Mouse (Mus musculus) stomach, embryonic 14.5 days (tissue): ENCODE data around the gene Mbnl1. TPM values are rescaled to one million over a fixed set of nuclear protein-coding genes. Genes with fewer than 3 reads are reported as not detected.
A peak's percentile ranks its signal among the peaks of the same experiment; 100 is the strongest.

Source experiments
- ATAC-seq: fragments of 200-750 bp; cut with Nextera tagmentation; 2 replicates; pipeline ENCODE4 v1.8.0; 2017; ENCODE audit warnings: low read depth, moderate TSS enrichment; ENCODE audit not compliant: insufficient number of reproducible peaks, insufficient read depth, low FRiP score
- H3K27ac ChIP-seq: fragments of 300-500 bp; sonication (generic); 2 replicates; pipeline ENCODE4 v1.5.1; 2014; ENCODE audit warnings: mild to moderate bottlenecking, low read length, moderate library complexity, mixed read lengths
- H3K27me3 ChIP-seq: fragments of 300-500 bp; sonication (generic); 2 replicates; pipeline ENCODE4 v1.6.1; 2014; ENCODE audit warnings: low read length, control low read depth, mixed read lengths; ENCODE audit not compliant: control insufficient read depth, insufficient read depth
- H3K36me3 ChIP-seq: fragments of 300-500 bp; sonication (generic); 2 replicates; pipeline ENCODE4 v1.6.1; 2014; ENCODE audit warnings: mild to moderate bottlenecking, control low read depth, low read length, moderate library complexity, mixed read lengths; ENCODE audit not compliant: control insufficient read depth, insufficient read depth
- H3K4me1 ChIP-seq: fragments of 300-500 bp; sonication (generic); 2 replicates; pipeline ENCODE4 v1.6.1; 2014; ENCODE audit warnings: low read length, control low read depth, mixed read lengths; ENCODE audit not compliant: control insufficient read depth, insufficient read depth
- H3K4me2 ChIP-seq: fragments of 300-500 bp; sonication (generic); replicated peaks from 2 replicates; pipeline ENCODE4 v1.6.1; 2014; ENCODE audit warnings: low read depth, low read length, control low read depth
- H3K4me3 ChIP-seq: fragments of 300-500 bp; sonication (generic); 2 replicates; pipeline ENCODE4 v1.5.1; 2014; ENCODE audit warnings: low read depth, low read length, control low read depth
- H3K9ac ChIP-seq: fragments of 300-500 bp; sonication (generic); replicated peaks from 2 replicates; pipeline ENCODE4 v1.6.1; 2014; ENCODE audit warnings: low read depth, mild to moderate bottlenecking, control low read depth, low read length, moderate library complexity, mixed read lengths
- H3K9me3 ChIP-seq: fragments of 300-500 bp; sonication (generic); 2 replicates; pipeline ENCODE4 v1.6.1; 2016; ENCODE audit warnings: low read depth, low read length, control low read depth; ENCODE audit not compliant: control insufficient read depth
- WGBS: fragments of 180-500 bp; shearing (Covaris S2); extraction: QIAGEN DNeasy Blood & Tissue Kit; methylation state at CpG from one replicate; pipeline ENCODE4 v1.1.7; 2014; 5-methylcytosine and 5-hydroxymethylcytosine counted together
- polyA plus RNA-seq: library from polyadenylated mRNA; unstranded; fragments of >200 nt; fragmentation: Nextera tagmentation; extraction: Ambion mirVana; gene quantifications from 2 replicates; pipeline ENCODE4 v1.2.1, GENCODE M21; 2014

The Mbnl1 gene
- polyA plus RNA-seq, 1 experiment from 2014 or later: 151 TPM

- Histone ChIP-seq H3K4me2 (no peak overlapping the region), H3K4me3 (no peak overlapping the region), H3K27me3 (no peaks in the 10 kb centered on the region), H3K9ac (no peak overlapping the region), H3K27ac (no peak overlapping the region), H3K36me3 (peaks cover 8% of the 10 kb centered on the region), H3K4me1 (no peaks in the 10 kb centered on the region), H3K9me3 (no peaks in the 10 kb centered on the region)
- no peak for ATAC-seq
- WGBS: 72% methylated on average over 7 of the region's 7 CpGs
Observed at GRCm38 (mm10) chr3:60615615-60616014, 143.0 kb downstream of the Mbnl1 start.

- H3K4me2 ChIP-seq: no peak overlapping the region
- WGBS: 83% methylated on average over 2 of the region's 2 CpGs
- ATAC-seq: no peak
- no peak overlapping the region for H3K9ac ChIP-seq
- no peak overlapping the region for H3K4me3 ChIP-seq
- H3K27ac ChIP-seq: no peak overlapping the region
- H3K9me3 ChIP-seq: no peaks in the 10 kb centered on the region
- H3K27me3 ChIP-seq: no peaks in the 10 kb centered on the region
- H3K36me3 ChIP-seq: peaks cover 8% of the 10 kb centered on the region
- no peaks in the 10 kb centered on the region for H3K4me1 ChIP-seq
Observed at GRCm38 (mm10) chr3:60616147-60616546, 143.5 kb downstream of the Mbnl1 start.

- Histone ChIP-seq H3K4me1 (no peaks in the 10 kb centered on the region), H3K4me3 (no peak overlapping the region), H3K4me2 (no peak overlapping the region), H3K9ac (no peak overlapping the region), H3K36me3 (peaks cover 8% of the 10 kb centered on the region), H3K27ac (no peak overlapping the region), H3K27me3 (no peaks in the 10 kb centered on the region), H3K9me3 (no peaks in the 10 kb centered on the region)
- WGBS: 78% methylated on average over 1 of the region's 1 CpGs
- ATAC-seq: peak; percentile 74; the same call in 1 of the 2 replicates
Observed at GRCm38 (mm10) chr3:60617643-60618042, 145.0 kb downstream of the Mbnl1 start.

GRCm38 (mm10) chr3:60620236-60620635 is 147.6 kb downstream of the Mbnl1 start:
- no peak overlapping the region for H3K27ac ChIP-seq
- H3K36me3 ChIP-seq: peaks cover 2% of the 10 kb centered on the region; the same call in 1 of the 2 replicates
- 70% methylated on average over 2 of the region's 2 CpGs for WGBS
- no peaks in the 10 kb centered on the region for H3K4me1 ChIP-seq
- no peak overlapping the region for H3K4me2 ChIP-seq
- no peak overlapping the region for H3K4me3 ChIP-seq
- no peak overlapping the region for H3K9ac ChIP-seq
- H3K9me3 ChIP-seq: no peaks in the 10 kb centered on the region
- no peaks in the 10 kb centered on the region for H3K27me3 ChIP-seq
- no peak for ATAC-seq

- Histone ChIP-seq H3K27me3 (no peaks in the 10 kb centered on the region), H3K4me1 (no peaks in the 10 kb centered on the region), H3K36me3 (peaks cover 11% of the 10 kb centered on the region; the same call in 1 of the 2 replicates), H3K9me3 (no peaks in the 10 kb centered on the region), H3K9ac (no peak overlapping the region), H3K27ac (no peak overlapping the region), H3K4me2 (no peak overlapping the region), H3K4me3 (no peak overlapping the region)
- WGBS: 83% methylated on average over 2 of the region's 2 CpGs
- ATAC-seq: no peak
Observed at GRCm38 (mm10) chr3:60631183-60631582, 158.6 kb downstream of the Mbnl1 start.

- 84% methylated on average over 5 of the region's 5 CpGs for WGBS
- H3K36me3 ChIP-seq: peaks cover 6% of the 10 kb centered on the region; the same call in 1 of the 2 replicates
- H3K4me1 ChIP-seq: no peaks in the 10 kb centered on the region
- no peak overlapping the region for H3K4me2 ChIP-seq
- no peak overlapping the region for H3K9ac ChIP-seq
- ATAC-seq: no peak
- H3K27me3 ChIP-seq: no peaks in the 10 kb centered on the region
- H3K4me3 ChIP-seq: no peak overlapping the region
- H3K27ac ChIP-seq: no peak overlapping the region
- H3K9me3 ChIP-seq: no peaks in the 10 kb centered on the region
Observed at GRCm38 (mm10) chr3:60631754-60632153, 159.1 kb downstream of the Mbnl1 start.

GRCm38 (mm10) chr3:60632796-60633466 is 160.3 kb downstream of the Mbnl1 start:
- Histone ChIP-seq H3K27ac (no peak overlapping the region), H3K9ac (no peak overlapping the region), H3K4me1 (no peaks in the 10 kb centered on the region), H3K36me3 (peaks cover 6% of the 10 kb centered on the region; the same call in 1 of the 2 replicates), H3K9me3 (no peaks in the 10 kb centered on the region), H3K27me3 (no peaks in the 10 kb centered on the region), H3K4me3 (no peak overlapping the region), H3K4me2 (no peak overlapping the region)
- ATAC-seq: no peak
- WGBS: 91% methylated on average over 1 of the region's 1 CpGs

- no peaks in the 10 kb centered on the region for H3K4me1 ChIP-seq
- no peaks in the 10 kb centered on the region for H3K27me3 ChIP-seq
- no peak overlapping the region for H3K9ac ChIP-seq
- H3K4me2 ChIP-seq: no peak overlapping the region
- ATAC-seq: peak; percentile 37; the same call in 1 of the 2 replicates
- H3K9me3 ChIP-seq: no peaks in the 10 kb centered on the region
- 43% methylated on average over 3 of the region's 3 CpGs for WGBS
- H3K4me3 ChIP-seq: no peak overlapping the region
- no peaks in the 10 kb centered on the region for H3K36me3 ChIP-seq
- H3K27ac ChIP-seq: no peak overlapping the region
Observed at GRCm38 (mm10) chr3:60638530-60638929, 165.9 kb downstream of the Mbnl1 start.

GRCm38 (mm10) chr3:60639135-60639534 is 166.5 kb downstream of the Mbnl1 start:
- Histone ChIP-seq H3K27ac (no peak overlapping the region), H3K36me3 (no peaks in the 10 kb centered on the region), H3K4me2 (no peak overlapping the region), H3K4me3 (no peak overlapping the region), H3K4me1 (no peaks in the 10 kb centered on the region), H3K9me3 (no peaks in the 10 kb centered on the region), H3K9ac (no peak overlapping the region), H3K27me3 (no peaks in the 10 kb centered on the region)
- ATAC-seq: no peak
- 59% methylated on average over 5 of the region's 5 CpGs for WGBS
